Mouse (Mus musculus) heart, adult 10 weeks (tissue): ENCODE results near the gene Setd6. TPM values are rescaled to one million over a fixed set of nuclear protein-coding genes. Genes with fewer than 3 reads are reported as not detected.

ENCODE experiments used
- polyA plus RNA-seq: library from polyadenylated mRNA; stranded (reverse); fragments of 350-450 nt; fragmentation: Illumina TruSeq; extraction: RNeasy Lipid Tissue Mini Kit (QIAGEN cat#74804); gene quantifications from one replicate; pipeline ENCODE4 v1.2.3, GENCODE M21; 2014; ENCODE audit warnings: low read depth, low replicate concordance

Setd6 gene
- polyA plus RNA-seq: 31.6 TPM

GRCm38 (mm10) chr8:95715676-95716531 is at the start of gene Setd6:
Gene Setd6 (plus strand): TSS chr8:95715881.

GRCm38 (mm10) chr8:95676631-95677030 is 39.0 kb upstream of the Setd6 start, which contains the start of gene Ndrg4:
Gene Ndrg4 (plus strand): TSS chr8:95676980.

Other genes starting within 250 kb of the Setd6 start
- 26.7 TPM for gene Csnk2a2, start 225.8 kb upstream of the Setd6 start, polyA plus RNA-seq
- not detected for gene Ccdc113, start 181.8 kb upstream of the Setd6 start, polyA plus RNA-seq
- gene Prss54, start 139.5 kb upstream of the Setd6 start, polyA plus RNA-seq: not detected
- 1.4 TPM for gene Gins3, start 82.4 kb upstream of the Setd6 start, polyA plus RNA-seq
- 311 TPM for gene Ndrg4, start 38.9 kb upstream of the Setd6 start, polyA plus RNA-seq
- 74.4 TPM for gene Cnot1, start 91.6 kb downstream of the Setd6 start, polyA plus RNA-seq
- gene Sap18b, start 109.5 kb downstream of the Setd6 start, polyA plus RNA-seq: 68.0 TPM
- 13.9 TPM for gene Slc38a7, start 137.7 kb downstream of the Setd6 start, polyA plus RNA-seq
- gene Got2, start 172.7 kb downstream of the Setd6 start, polyA plus RNA-seq: 814 TPM